Mouse (Mus musculus) CD4-positive helper T cell, adult 2 months (primary cell): Measurements from ENCODE around the gene Baiap2.

Experiments
- DNase-seq: peaks from one replicate; pipeline ENCODE4 v3.0.0-alpha.2; 2012; ENCODE audit warnings: low read depth, missing footprints, low spot score

Baiap2 gene

GRCm38 (mm10) chr11:120011114-120011760, 68.7 kb downstream of the Baiap2 start:
- DNase-seq, result no peak

- DNase-seq, result no peak
Observed at GRCm38 (mm10) chr11:120011761-120012560, 69.4 kb downstream of the Baiap2 start.

- DNase-seq, result no peak
Observed at GRCm38 (mm10) chr11:120012702-120013101, 70.1 kb downstream of the Baiap2 start.

- DNase-seq, result peak; percentile 69
Observed at GRCm38 (mm10) chr11:120013174-120013711, 70.7 kb downstream of the Baiap2 start.

- DNase-seq, result no peak
Observed at GRCm38 (mm10) chr11:120014758-120015157, 72.2 kb downstream of the Baiap2 start.

GRCm38 (mm10) chr11:120017011-120017410, 74.4 kb downstream of the Baiap2 start:
- DNase-seq, result no peak

GRCm38 (mm10) chr11:120019542-120020440, 77.2 kb downstream of the Baiap2 start:
- DNase-seq, result no peak

- DNase-seq, result no peak
Observed at GRCm38 (mm10) chr11:120021367-120021766, 78.8 kb downstream of the Baiap2 start.

GRCm38 (mm10) chr11:120022216-120022615, 79.7 kb downstream of the Baiap2 start:
- no peak for DNase-seq

- DNase-seq, result no peak
Observed at GRCm38 (mm10) chr11:120022841-120023240, 80.3 kb downstream of the Baiap2 start.

GRCm38 (mm10) chr11:120026941-120027340, 84.4 kb downstream of the Baiap2 start:
- DNase-seq, result no peak

- DNase-seq, result no peak
Observed at GRCm38 (mm10) chr11:120028319-120029092, 85.9 kb downstream of the Baiap2 start.

- no peak for DNase-seq
Observed at GRCm38 (mm10) chr11:120029431-120030144, 87.0 kb downstream of the Baiap2 start.

GRCm38 (mm10) chr11:120030145-120030901, 87.8 kb downstream of the Baiap2 start:
- DNase-seq, result no peak

- DNase-seq, result no peak
Observed at GRCm38 (mm10) chr11:120032052-120032451, 89.5 kb downstream of the Baiap2 start.

GRCm38 (mm10) chr11:120033473-120033872, 90.9 kb downstream of the Baiap2 start:
- no peak for DNase-seq

- no peak for DNase-seq
Observed at GRCm38 (mm10) chr11:120034306-120034705, 91.7 kb downstream of the Baiap2 start.

GRCm38 (mm10) chr11:120034762-120035161, 92.2 kb downstream of the Baiap2 start:
- no peak for DNase-seq

- DNase-seq, result no peak
Observed at GRCm38 (mm10) chr11:120039581-120039980, 97.0 kb downstream of the Baiap2 start.

- no peak for DNase-seq
Observed at GRCm38 (mm10) chr11:120040440-120040839, 97.9 kb downstream of the Baiap2 start.
